Mouse (Mus musculus): Measurements from ENCODE around the gene Sptan1. TPM values are rescaled to one million over a fixed set of nuclear protein-coding genes. Genes with fewer than 3 reads are reported as not detected.

Sptan1 gene
- total and polyA plus RNA-seq, 3 experiments: 130 to 167 (median 159) TPM

GRCm38 (mm10) chr2:30010840-30011281, 45.5 kb downstream of the Sptan1 start:
- no peak overlapping the region for H3K27ac ChIP-seq
- no peaks in the 10 kb centered on the region for H3K27me3 ChIP-seq (ENCODE audit: control insufficient read depth, insufficient read depth, low read length)
- H3K4me1 ChIP-seq (ENCODE audit: control insufficient read depth, insufficient read depth, low read length): peaks cover 2% of the 10 kb centered on the region; the same call in 1 of the 2 replicates
- no peak overlapping the region for H3K4me3 ChIP-seq
- H3K9ac ChIP-seq (ENCODE audit: low read depth, low read length): no peak overlapping the region
- TF ChIP-seq CTCF (IDR thresholded peaks at IDR 0.05) (no peak), EP300 (IDR thresholded peaks at IDR 0.05; ENCODE audit: insufficient read depth, low read depth, low read length) (0 out of 2 replicates have a peak, but pooled peaks have one; percentile 6)
- WGBS: 48% methylated on average over 8 of the region's 8 CpGs
- no peaks in the 10 kb centered on the region for H3K79me2 ChIP-seq (replicated peaks; ENCODE audit: control insufficient read depth, insufficient read depth, low read length)
- DNase-seq: peak; percentile 55 to 73
- intact Hi-C loops (cut with DNase I): no loop called here
- H3K36me3 ChIP-seq (ENCODE audit: control insufficient read depth, insufficient read depth, low read length): peaks cover 48% of the 10 kb centered on the region

- H3K27me3 ChIP-seq (ENCODE audit: control insufficient read depth, insufficient read depth, low read length): no peaks in the 10 kb centered on the region
- H3K4me3 ChIP-seq: no peak overlapping the region
- intact Hi-C loops (cut with DNase I): no loop called here
- no peak overlapping the region for H3K27ac ChIP-seq
- DNase-seq: peak; percentile 43 to 61
- H3K4me1 ChIP-seq (ENCODE audit: control insufficient read depth, insufficient read depth, low read length): peaks cover 2% of the 10 kb centered on the region; the same call in 1 of the 2 replicates
- TF ChIP-seq POLR2A (IDR thresholded peaks at IDR 0.05; ENCODE audit: insufficient read depth, low read depth, low read length) (no peak), EP300 (IDR thresholded peaks at IDR 0.05; ENCODE audit: insufficient read depth, low read depth, low read length) (no peak), CTCF (IDR thresholded peaks at IDR 0.05) (no peak)
- peaks cover 28% of the 10 kb centered on the region for H3K36me3 ChIP-seq (ENCODE audit: control insufficient read depth, insufficient read depth, low read length)
- H3K9ac ChIP-seq (ENCODE audit: low read depth, low read length): no peak overlapping the region
- no peaks in the 10 kb centered on the region for H3K79me2 ChIP-seq (replicated peaks; ENCODE audit: control insufficient read depth, insufficient read depth, low read length)
- WGBS: 45% methylated on average over 11 of the region's 11 CpGs
These were observed 49.1 kb downstream of the Sptan1 start for GRCm38 (mm10) chr2:30014326-30014966.

- intact Hi-C loops (cut with DNase I): no loop called here
- Histone ChIP-seq H3K4me1 (ENCODE audit: control insufficient read depth, insufficient read depth, low read length) (peaks cover 2% of the 10 kb centered on the region; the same call in 1 of the 2 replicates), H3K27ac (no peak overlapping the region; the same call in 1 of the 2 replicates), H3K9ac (ENCODE audit: low read depth, low read length) (no peak overlapping the region), H3K27me3 (ENCODE audit: control insufficient read depth, insufficient read depth, low read length) (no peaks in the 10 kb centered on the region), H3K79me2 (replicated peaks; ENCODE audit: control insufficient read depth, insufficient read depth, low read length) (no peaks in the 10 kb centered on the region), H3K4me3 (no peak overlapping the region), H3K36me3 (ENCODE audit: control insufficient read depth, insufficient read depth, low read length) (peaks cover 5% of the 10 kb centered on the region; the same call in 1 of the 2 replicates)
- DNase-seq: peak in 1 of 2 experiments; percentile 46
- 64% methylated on average over 4 of the region's 4 CpGs for WGBS
- TF ChIP-seq CTCF (IDR thresholded peaks at IDR 0.05) (no peak), EP300 (IDR thresholded peaks at IDR 0.05; ENCODE audit: insufficient read depth, low read depth, low read length) (0 out of 2 replicates have a peak, but pooled peaks have one; percentile 34), POLR2A (IDR thresholded peaks at IDR 0.05; ENCODE audit: insufficient read depth, low read depth, low read length) (no peak)
These were observed 60.1 kb downstream of the Sptan1 start for GRCm38 (mm10) chr2:30025454-30025853.

GRCm38 (mm10) chr2:30026997-30027396, 61.6 kb downstream of the Sptan1 start:
- TF ChIP-seq POLR2A (IDR thresholded peaks at IDR 0.05; ENCODE audit: insufficient read depth, low read depth, low read length): no peak
- no peak for TF ChIP-seq CTCF (IDR thresholded peaks at IDR 0.05)
- TF ChIP-seq EP300 (IDR thresholded peaks at IDR 0.05; ENCODE audit: insufficient read depth, low read depth, low read length): no peak
- no peak for DNase-seq
- Histone ChIP-seq H3K4me1 (ENCODE audit: control insufficient read depth, insufficient read depth, low read length) (peaks cover 2% of the 10 kb centered on the region; the same call in 1 of the 2 replicates), H3K9ac (ENCODE audit: low read depth, low read length) (no peak overlapping the region), H3K4me3 (no peak overlapping the region), H3K79me2 (replicated peaks; ENCODE audit: control insufficient read depth, insufficient read depth, low read length) (no peaks in the 10 kb centered on the region), H3K27me3 (ENCODE audit: control insufficient read depth, insufficient read depth, low read length) (no peaks in the 10 kb centered on the region), H3K27ac (no peak overlapping the region), H3K36me3 (ENCODE audit: control insufficient read depth, insufficient read depth, low read length) (peaks cover 5% of the 10 kb centered on the region; the same call in 1 of the 2 replicates)
- intact Hi-C loops (cut with DNase I): no loop called here
- WGBS: 77% methylated on average over 5 of the region's 5 CpGs

GRCm38 (mm10) chr2:30032244-30032846, 67.0 kb downstream of the Sptan1 start:
- Histone ChIP-seq H3K9ac (ENCODE audit: low read depth, low read length) (no peak overlapping the region), H3K36me3 (ENCODE audit: control insufficient read depth, insufficient read depth, low read length) (no peaks in the 10 kb centered on the region), H3K4me3 (no peak overlapping the region), H3K79me2 (replicated peaks; ENCODE audit: control insufficient read depth, insufficient read depth, low read length) (no peaks in the 10 kb centered on the region), H3K27me3 (ENCODE audit: control insufficient read depth, insufficient read depth, low read length) (no peaks in the 10 kb centered on the region), H3K27ac (no peak overlapping the region), H3K4me1 (ENCODE audit: control insufficient read depth, insufficient read depth, low read length) (no peaks in the 10 kb centered on the region)
- 51% methylated on average over 11 of the region's 11 CpGs for WGBS
- intact Hi-C loops (cut with DNase I): no loop called here
- no peak for DNase-seq
- no peak for TF ChIP-seq POLR2A (IDR thresholded peaks at IDR 0.05; ENCODE audit: insufficient read depth, low read depth, low read length)
- TF ChIP-seq CTCF (IDR thresholded peaks at IDR 0.05): peak; percentile 44

GRCm38 (mm10) chr2:30032957-30033356, 67.6 kb downstream of the Sptan1 start:
- H3K4me3 ChIP-seq: no peak overlapping the region
- H3K9ac ChIP-seq (ENCODE audit: low read depth, low read length): no peak overlapping the region
- no peak overlapping the region for H3K27ac ChIP-seq
- no peak for TF ChIP-seq CTCF (IDR thresholded peaks at IDR 0.05)
- TF ChIP-seq POLR2A (IDR thresholded peaks at IDR 0.05; ENCODE audit: insufficient read depth, low read depth, low read length): no peak
- TF ChIP-seq EP300 (IDR thresholded peaks at IDR 0.05; ENCODE audit: insufficient read depth, low read depth, low read length): no peak
- no peaks in the 10 kb centered on the region for H3K4me1 ChIP-seq (ENCODE audit: control insufficient read depth, insufficient read depth, low read length)
- 64% methylated on average over 6 of the region's 6 CpGs for WGBS
- H3K27me3 ChIP-seq (ENCODE audit: control insufficient read depth, insufficient read depth, low read length): no peaks in the 10 kb centered on the region
- no peak for DNase-seq
- intact Hi-C loops (cut with DNase I): no loop called here
- no peaks in the 10 kb centered on the region for H3K36me3 ChIP-seq (ENCODE audit: control insufficient read depth, insufficient read depth, low read length)
- H3K79me2 ChIP-seq (replicated peaks; ENCODE audit: control insufficient read depth, insufficient read depth, low read length): no peaks in the 10 kb centered on the region

Measured in heart, adult 2 months (tissue).